Mouse (Mus musculus) ES-E14 (cell line): ENCODE data around the gene Lmtk2. TPM values are rescaled to one million over a fixed set of nuclear protein-coding genes. Genes with fewer than 3 reads are reported as not detected.

Experiments used
- DNase-seq: peaks from one replicate; pipeline ENCODE4 v3.0.0-alpha.2; 2013; ENCODE audit warnings: low read depth, low spot score
- H3K27ac ChIP-seq: 2 replicates; pipeline ENCODE4 v1.5.1; 2012; ENCODE audit warnings: low read depth, mild to moderate bottlenecking, low read length, moderate library complexity, mixed read lengths; ENCODE audit not compliant: poor library complexity, insufficient read depth, severe bottlenecking
- H3K36me3 ChIP-seq: 2 replicates; pipeline ENCODE4 v1.6.1; 2012; ENCODE audit warnings: mild to moderate bottlenecking, low read length, moderate library complexity, mixed read lengths; ENCODE audit not compliant: control insufficient read depth, poor library complexity, insufficient read depth, severe bottlenecking
- H3K4me1 ChIP-seq, 2 experiments: fragments of 150-350 bp in 1 of 2; sonication (generic) in 1 of 2; 2 replicates each; pipeline ENCODE4 v1.6.1; 2012; ENCODE audit warnings: low read length in 2 of 2, mild to moderate bottlenecking in 1 of 2, mixed read lengths in 1 of 2; ENCODE audit not compliant: control insufficient read depth in 2 of 2, insufficient read depth in 2 of 2, poor library complexity in 1 of 2
- H3K4me3 ChIP-seq, 2 experiments: fragments of 150-350 bp in 1 of 2; sonication (generic) in 1 of 2; 2 replicates each; pipeline ENCODE4 v1.5.1; 2012; ENCODE audit warnings: low read length in 2 of 2, low read depth in 1 of 2, mild to moderate bottlenecking in 1 of 2, mixed read lengths in 1 of 2; ENCODE audit not compliant: insufficient read depth in 1 of 2, poor library complexity in 1 of 2, severe bottlenecking in 1 of 2
- H3K9ac ChIP-seq: 2 replicates; pipeline ENCODE4 v1.6.1; 2012; ENCODE audit warnings: low read depth, mild to moderate bottlenecking, low read length, mixed read lengths; ENCODE audit not compliant: poor library complexity, insufficient read depth, severe bottlenecking
- H3K9me3 ChIP-seq: fragments of 150-350 bp; sonication (generic); 2 replicates; pipeline ENCODE4 v1.6.1; 2012; ENCODE audit warnings: low read depth, mild to moderate bottlenecking, low read length; ENCODE audit not compliant: control insufficient read depth, insufficient read depth
- CHD2 ChIP-seq: IDR thresholded peaks from 2 replicates; pipeline ENCODE4 v1.6.1; 2014; ENCODE audit warnings: mild to moderate bottlenecking, low read depth, low read length, inconsistent platforms
- HCFC1 ChIP-seq: IDR thresholded peaks from 2 replicates; pipeline ENCODE4 v1.6.1; 2012; ENCODE audit warnings: low read length, inconsistent platforms, borderline replicate concordance; ENCODE audit not compliant: insufficient read depth
- MAFK ChIP-seq: IDR thresholded peaks from 2 replicates; pipeline ENCODE4 v1.6.1; 2014; ENCODE audit warnings: mild to moderate bottlenecking, low read depth, low read length, inconsistent platforms; ENCODE audit not compliant: insufficient read depth
- ZC3H11A ChIP-seq: IDR thresholded peaks from 2 replicates; pipeline ENCODE4 v1.6.1; 2012; ENCODE audit warnings: low read depth, mild to moderate bottlenecking, inconsistent platforms, low read length, borderline replicate concordance
- ZNF384 ChIP-seq: IDR thresholded peaks from 2 replicates; pipeline ENCODE4 v1.6.1; 2012; ENCODE audit warnings: low read depth, low read length, inconsistent platforms
- in situ Hi-C, 2 experiments: fragments of 600-800 bp; cut with MboI; formaldehyde crosslinking; loops; one replicate each; pipeline ENCODE4 v1.15.1; 2025; ENCODE audit warnings: low sequenced_read_pairs in 2 of 2, inconsistent platforms in 1 of 2; ENCODE audit not compliant: unreplicated experiment in 2 of 2
- total RNA-seq: library from RNA; depleted of rRNA; stranded (reverse); fragments of 300-350 nt; gene quantifications from 2 replicates; pipeline ENCODE4 v1.2.3, GENCODE M21; 2012

The Lmtk2 gene
- total RNA-seq, 1 experiment = 61.2 TPM

DNA sequence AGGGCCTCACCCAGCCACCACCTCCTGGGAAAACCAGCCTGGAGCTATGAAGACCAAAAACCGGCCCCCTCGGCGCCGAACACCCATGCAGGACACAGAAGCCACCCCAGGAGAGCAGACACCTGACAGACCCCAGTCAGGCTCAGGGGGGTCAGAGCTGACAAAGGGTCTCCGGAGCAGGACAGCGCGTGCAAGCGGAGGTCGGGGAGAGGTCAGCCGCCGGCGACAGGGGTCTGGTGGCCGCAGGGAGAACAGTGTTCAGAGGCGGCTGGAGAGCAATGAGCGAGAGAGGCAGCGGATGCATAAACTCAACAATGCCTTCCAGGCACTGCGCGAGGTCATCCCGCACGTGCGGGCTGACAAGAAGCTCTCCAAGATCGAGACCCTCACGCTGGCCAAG is 90.8 kb downstream of the Lmtk2 start:
- H3K4me3 ChIP-seq = peak overlapping the region; percentile 44 to 49
- H3K4me1 ChIP-seq = peaks cover 0 to 27% of the 10 kb centered on the region in 2 experiments
- no peak overlapping the region for H3K27ac ChIP-seq
- TF ChIP-seq CHD2 (no peak), HCFC1 (no peak), ZC3H11A (no peak), MAFK (no peak), ZNF384 (no peak)
- in situ Hi-C loops = no loop called here
- DNase-seq = no peak
- H3K9ac ChIP-seq = no peak overlapping the region
- H3K9me3 ChIP-seq = no peaks in the 10 kb centered on the region
- H3K36me3 ChIP-seq = peaks cover 6% of the 10 kb centered on the region

DNA sequence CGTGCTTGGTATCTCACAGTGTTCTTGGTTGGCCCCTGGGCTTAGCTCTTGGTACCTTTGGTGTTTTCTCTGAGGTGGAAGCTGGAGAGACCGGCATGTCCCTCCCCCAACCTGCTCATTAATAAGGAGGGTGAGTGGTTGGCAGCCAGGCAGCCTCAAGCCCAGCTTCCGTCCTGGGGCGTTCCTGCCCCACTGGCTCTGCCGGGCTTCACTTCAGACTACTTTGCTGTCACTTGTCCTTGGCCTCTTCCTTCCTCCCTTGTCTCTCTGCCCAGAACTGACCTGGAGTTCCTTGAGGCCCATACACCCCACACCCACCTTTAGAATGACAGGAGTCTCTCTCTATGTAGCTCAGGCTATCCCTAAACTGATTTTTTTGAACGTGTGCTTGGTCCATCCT is 92.4 kb downstream of the Lmtk2 start:
- Histone ChIP-seq H3K4me3 (no peak overlapping the region), H3K4me1 (peaks cover 0 to 30% of the 10 kb centered on the region in 2 experiments), H3K27ac (no peak overlapping the region), H3K9me3 (no peaks in the 10 kb centered on the region), H3K9ac (no peak overlapping the region), H3K36me3 (peaks cover 2% of the 10 kb centered on the region)
- TF ChIP-seq ZNF384 (no peak), HCFC1 (no peak), CHD2 (no peak), MAFK (no peak), ZC3H11A (no peak)
- no peak for DNase-seq
- in situ Hi-C loops = no loop called here

DNA sequence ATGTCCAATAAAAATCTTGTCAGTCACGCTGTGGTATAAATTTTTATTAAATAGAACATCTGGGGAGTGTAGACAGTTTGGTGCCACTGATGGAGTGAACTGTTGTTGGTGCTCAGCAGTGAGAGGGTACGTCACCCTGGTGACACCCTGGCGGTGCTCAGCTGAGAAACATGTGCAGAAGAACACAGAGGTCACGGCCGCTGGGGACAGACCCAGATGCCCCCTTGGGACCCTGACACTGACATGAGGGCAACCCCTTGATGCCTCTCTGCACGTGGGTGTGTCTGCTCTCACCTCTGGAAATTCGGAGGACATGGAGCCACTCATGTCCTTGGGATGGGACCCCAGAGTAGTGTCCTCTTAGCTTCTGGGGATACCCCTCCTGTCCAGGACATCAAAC is 94.2 kb downstream of the Lmtk2 start:
- Histone ChIP-seq H3K27ac (no peak overlapping the region), H3K9ac (no peak overlapping the region), H3K36me3 (no peaks in the 10 kb centered on the region), H3K9me3 (no peaks in the 10 kb centered on the region), H3K4me3 (no peak overlapping the region), H3K4me1 (peaks cover 0 to 23% of the 10 kb centered on the region in 2 experiments)
- no peak for TF ChIP-seq CHD2
- no peak for TF ChIP-seq ZNF384
- no peak for TF ChIP-seq ZC3H11A
- in situ Hi-C loops = no loop called here
- DNase-seq = no peak

DNA sequence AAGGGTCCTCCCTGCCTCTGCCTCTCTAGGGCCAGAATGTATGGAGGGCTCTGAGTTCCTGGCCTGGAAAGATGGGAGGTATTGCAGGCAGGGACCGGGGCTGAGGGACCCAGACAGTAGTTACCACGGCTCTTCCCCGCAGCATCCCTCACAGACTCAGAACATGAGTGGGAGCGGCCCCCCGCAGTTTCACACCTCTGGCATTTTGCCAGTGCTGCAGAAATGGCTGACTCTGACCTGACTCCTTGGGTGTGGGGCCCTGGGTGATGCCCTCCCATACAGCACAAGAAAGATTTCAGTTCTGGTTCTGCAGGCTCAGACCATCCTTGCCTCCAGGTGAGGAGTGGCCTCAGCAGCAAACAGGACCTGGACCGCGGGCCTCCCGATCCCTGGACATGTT is 95.3 kb downstream of the Lmtk2 start:
- Histone ChIP-seq H3K9me3 (no peaks in the 10 kb centered on the region), H3K4me3 (no peak overlapping the region), H3K27ac (no peak overlapping the region), H3K9ac (no peak overlapping the region), H3K4me1 (peaks cover 0 to 20% of the 10 kb centered on the region in 2 experiments; a peak in 3 of 4 replicates), H3K36me3 (no peaks in the 10 kb centered on the region)
- no peak for DNase-seq
- in situ Hi-C loops = no loop called here
- TF ChIP-seq CHD2 (no peak), HCFC1 (no peak), ZNF384 (no peak), MAFK (no peak), ZC3H11A (no peak)

DNA sequence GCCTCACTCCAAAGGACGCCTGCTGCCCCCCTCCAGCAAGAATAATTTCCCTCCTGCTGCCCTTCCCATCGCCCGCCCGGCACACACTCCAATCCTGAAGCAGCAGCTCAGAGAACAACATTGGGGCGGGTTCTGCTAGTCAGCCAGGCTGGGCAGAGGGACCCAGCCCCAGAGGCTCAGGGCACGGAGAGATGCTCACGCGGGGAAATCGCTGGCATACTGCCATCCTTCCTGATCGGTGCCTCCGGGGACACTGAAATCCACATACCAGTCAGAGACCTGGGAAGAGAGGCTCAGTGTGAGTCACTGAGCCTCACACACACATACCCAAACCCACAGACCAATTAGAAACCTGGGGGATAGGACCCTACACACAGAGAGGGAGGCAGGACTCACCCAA is 100.4 kb downstream of the Lmtk2 start:
- in situ Hi-C loops = no loop called here
- no peak for DNase-seq
- peaks cover 0 to 10% of the 10 kb centered on the region in 2 experiments; a peak in 1 of 4 replicates for H3K4me1 ChIP-seq
- H3K9me3 ChIP-seq = no peaks in the 10 kb centered on the region
- H3K9ac ChIP-seq = no peak overlapping the region
- H3K36me3 ChIP-seq = no peaks in the 10 kb centered on the region
- no peak overlapping the region for H3K27ac ChIP-seq
- TF ChIP-seq ZNF384 = no peak
- TF ChIP-seq ZC3H11A = no peak
- TF ChIP-seq HCFC1 = no peak
- no peak for TF ChIP-seq CHD2
- TF ChIP-seq MAFK = no peak
- H3K4me3 ChIP-seq = no peak overlapping the region
